Mouse (Mus musculus) liver, embryonic 16.5 days (tissue): ENCODE data around the gene Arhgef17. TPM values are rescaled to one million over a fixed set of nuclear protein-coding genes. Genes with fewer than 3 reads are reported as not detected.

Experiments used
- ATAC-seq: fragments of 200-750 bp; cut with Nextera tagmentation; 2 replicates; pipeline ENCODE4 v1.8.0; 2017; ENCODE audit warnings: low read depth, mild to moderate bottlenecking, moderate number of reproducible peaks, moderate library complexity
- H3K27ac ChIP-seq: fragments of 300-500 bp; sonication (generic); 2 replicates; pipeline ENCODE4 v1.5.1; 2014; ENCODE audit warnings: mild to moderate bottlenecking, low read length
- H3K27me3 ChIP-seq: fragments of 300-500 bp; sonication (generic); 2 replicates; pipeline ENCODE4 v1.6.1; 2014; ENCODE audit warnings: low read depth, low read length, mixed read lengths; ENCODE audit not compliant: control insufficient read depth, insufficient read depth
- H3K36me3 ChIP-seq: fragments of 300-500 bp; sonication (generic); 2 replicates; pipeline ENCODE4 v1.6.1; 2014; ENCODE audit warnings: mild to moderate bottlenecking; ENCODE audit not compliant: control insufficient read depth, insufficient read depth
- H3K4me1 ChIP-seq: fragments of 300-500 bp; sonication (generic); 2 replicates; pipeline ENCODE4 v1.6.1; 2014; ENCODE audit warnings: low read depth, low read length, mixed read lengths; ENCODE audit not compliant: control insufficient read depth
- H3K4me2 ChIP-seq: fragments of 300-500 bp; sonication (generic); 2 replicates; pipeline ENCODE4 v1.6.1; 2014; ENCODE audit warnings: low read depth, low read length, mixed read lengths
- H3K4me3 ChIP-seq: fragments of 300-500 bp; sonication (generic); 2 replicates; pipeline ENCODE4 v1.5.1; 2014; ENCODE audit warnings: low read depth, mild to moderate bottlenecking, low read length
- H3K9ac ChIP-seq: fragments of 300-500 bp; sonication (generic); 2 replicates; pipeline ENCODE4 v1.6.1; 2014; ENCODE audit warnings: low read depth, low read length
- H3K9me3 ChIP-seq: fragments of 300-500 bp; sonication (generic); replicated peaks from 2 replicates; pipeline ENCODE4 v1.6.1; 2016; ENCODE audit warnings: low read length; ENCODE audit not compliant: control insufficient read depth
- WGBS: fragments of 180-500 bp; shearing (Covaris S2); extraction: QIAGEN DNeasy Blood & Tissue Kit; methylation state at CpG from one replicate; pipeline ENCODE4 v1.1.7; 2014; ENCODE audit not compliant: insufficient replicate concordance; 5-methylcytosine and 5-hydroxymethylcytosine counted together
- polyA plus RNA-seq: library from polyadenylated mRNA; unstranded; fragments of >200 nt; fragmentation: Nextera tagmentation; extraction: Ambion mirVana; gene quantifications from 2 replicates; pipeline ENCODE4 v1.2.1, GENCODE M21; 2015

Arhgef17 gene
- polyA plus RNA-seq, 1 experiment from 2014 or later = 0.87 TPM

DNA sequence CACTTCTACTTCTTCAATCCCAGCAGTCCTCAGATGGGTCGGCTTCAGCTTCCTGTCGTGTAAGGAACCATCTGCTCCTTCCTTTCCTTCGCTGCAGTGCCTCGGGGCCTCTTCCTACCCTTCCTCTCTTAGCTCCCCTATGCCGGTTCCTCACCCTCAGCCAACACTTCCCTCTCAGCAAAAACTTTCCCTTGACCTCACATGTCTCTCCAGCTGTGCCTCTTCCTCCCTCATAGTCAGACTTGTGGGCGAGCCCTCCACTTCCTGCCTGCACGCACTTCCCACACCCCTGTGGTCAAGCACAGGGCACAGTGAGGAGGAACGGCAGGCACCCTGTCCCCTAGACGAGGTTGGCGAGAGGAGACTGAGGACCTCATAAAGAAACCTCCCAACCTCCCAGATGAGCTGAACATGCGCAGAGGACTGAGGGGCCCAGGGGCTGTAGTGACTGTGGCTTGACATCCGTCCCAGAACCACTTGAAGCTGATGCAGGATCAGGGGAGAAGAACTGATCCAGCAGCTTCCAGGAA, 18.6 kb upstream of the Arhgef17 start:
- Histone ChIP-seq H3K9me3 (no peaks in the 10 kb centered on the region), H3K27ac (peak overlapping the region; percentile 71), H3K27me3 (no peaks in the 10 kb centered on the region), H3K4me1 (peaks cover 20% of the 10 kb centered on the region), H3K4me2 (no peak overlapping the region), H3K36me3 (no peaks in the 10 kb centered on the region), H3K4me3 (no peak overlapping the region), H3K9ac (no peak overlapping the region)
- peak; percentile 76 for ATAC-seq
- WGBS = 16% methylated on average over 12 of the region's 12 CpGs

DNA sequence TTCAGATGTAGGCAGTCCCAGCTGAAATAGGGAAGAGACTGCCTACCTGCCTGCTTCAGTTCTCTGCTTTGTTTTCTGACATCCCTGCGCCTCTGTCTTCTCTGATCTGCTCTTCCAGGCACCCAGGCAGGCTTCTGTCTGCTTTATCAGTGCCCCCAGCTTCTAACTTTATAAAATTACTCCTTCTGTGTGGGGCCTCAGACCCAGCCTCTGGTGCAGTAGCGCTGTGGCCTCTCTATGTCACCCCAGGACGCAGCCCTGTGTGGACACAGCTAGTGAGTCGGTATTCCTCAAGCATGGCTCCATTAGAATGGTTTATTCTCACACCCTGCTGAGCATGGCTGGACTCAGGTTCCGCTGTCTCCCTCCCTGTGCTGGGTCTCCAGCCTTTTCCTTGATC, 18.1 kb upstream of the Arhgef17 start:
- peaks cover 20% of the 10 kb centered on the region for H3K4me1 ChIP-seq
- WGBS = 19% methylated on average over 5 of the region's 5 CpGs
- no peak for ATAC-seq
- no peak overlapping the region for H3K4me2 ChIP-seq
- H3K27me3 ChIP-seq = no peaks in the 10 kb centered on the region
- no peak overlapping the region for H3K9ac ChIP-seq
- no peaks in the 10 kb centered on the region for H3K9me3 ChIP-seq
- no peak overlapping the region for H3K4me3 ChIP-seq
- H3K27ac ChIP-seq = peak overlapping the region; percentile 71
- H3K36me3 ChIP-seq = no peaks in the 10 kb centered on the region

DNA sequence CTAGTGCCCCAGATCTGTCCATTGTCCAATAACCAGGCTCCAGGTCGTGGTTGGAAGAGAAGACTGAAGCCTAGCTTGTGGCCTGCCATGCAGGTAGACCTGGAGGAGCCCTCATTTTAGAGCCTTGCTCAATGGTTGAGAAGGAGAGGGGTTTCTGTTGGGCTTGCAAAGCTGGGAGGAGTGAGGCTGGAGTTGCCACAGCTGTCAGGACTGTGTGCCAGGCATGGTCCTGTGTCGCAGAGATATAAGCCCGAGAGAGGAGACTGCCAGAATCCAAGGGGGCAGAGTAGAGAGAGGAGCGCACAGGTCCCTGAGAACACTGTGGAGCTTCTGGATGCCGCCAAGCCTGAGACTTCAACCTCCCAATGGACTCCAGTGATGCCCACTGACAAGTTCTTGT, 12.8 kb upstream of the Arhgef17 start:
- WGBS = 63% methylated on average over 5 of the region's 5 CpGs

DNA sequence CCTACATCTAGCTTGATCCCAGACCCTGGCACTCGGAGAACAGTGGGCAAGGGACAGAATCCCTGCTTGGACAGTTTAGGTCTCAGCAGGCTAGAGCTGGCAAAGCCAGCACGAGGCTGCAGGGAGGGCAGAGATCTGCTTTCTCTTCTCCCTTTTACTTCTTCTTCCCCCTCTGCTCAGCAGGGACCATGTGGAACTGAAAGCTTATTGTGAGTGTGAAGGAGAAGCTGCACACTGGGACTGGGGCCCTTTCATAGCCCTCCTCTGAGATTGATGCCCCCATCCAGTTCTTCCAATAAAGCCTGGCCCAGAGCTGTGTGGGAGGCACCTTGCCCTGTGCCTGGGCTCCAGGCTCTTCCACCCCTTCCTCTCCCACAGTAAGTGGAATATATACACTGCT, 12.4 kb upstream of the Arhgef17 start:
- 47% methylated on average over 2 of the region's 2 CpGs for WGBS
- H3K4me2 ChIP-seq = no peak overlapping the region
- no peak overlapping the region for H3K9ac ChIP-seq
- H3K4me1 ChIP-seq = no peaks in the 10 kb centered on the region
- 0 out of 2 replicates have a peak overlapping the region, but pooled peaks have one; percentile 43 for H3K27ac ChIP-seq
- H3K9me3 ChIP-seq = no peaks in the 10 kb centered on the region
- ATAC-seq = no peak
- H3K36me3 ChIP-seq = no peaks in the 10 kb centered on the region
- no peak overlapping the region for H3K4me3 ChIP-seq
- H3K27me3 ChIP-seq = no peaks in the 10 kb centered on the region

More for the DNA sequence above, 12.8 kb upstream of the Arhgef17 start:
- Histone ChIP-seq H3K36me3 (no peaks in the 10 kb centered on the region), H3K27me3 (no peaks in the 10 kb centered on the region), H3K4me2 (no peak overlapping the region), H3K9me3 (no peaks in the 10 kb centered on the region), H3K4me1 (peaks cover 4% of the 10 kb centered on the region), H3K27ac (no peak overlapping the region), H3K4me3 (no peak overlapping the region), H3K9ac (no peak overlapping the region)
- ATAC-seq = no peak

DNA sequence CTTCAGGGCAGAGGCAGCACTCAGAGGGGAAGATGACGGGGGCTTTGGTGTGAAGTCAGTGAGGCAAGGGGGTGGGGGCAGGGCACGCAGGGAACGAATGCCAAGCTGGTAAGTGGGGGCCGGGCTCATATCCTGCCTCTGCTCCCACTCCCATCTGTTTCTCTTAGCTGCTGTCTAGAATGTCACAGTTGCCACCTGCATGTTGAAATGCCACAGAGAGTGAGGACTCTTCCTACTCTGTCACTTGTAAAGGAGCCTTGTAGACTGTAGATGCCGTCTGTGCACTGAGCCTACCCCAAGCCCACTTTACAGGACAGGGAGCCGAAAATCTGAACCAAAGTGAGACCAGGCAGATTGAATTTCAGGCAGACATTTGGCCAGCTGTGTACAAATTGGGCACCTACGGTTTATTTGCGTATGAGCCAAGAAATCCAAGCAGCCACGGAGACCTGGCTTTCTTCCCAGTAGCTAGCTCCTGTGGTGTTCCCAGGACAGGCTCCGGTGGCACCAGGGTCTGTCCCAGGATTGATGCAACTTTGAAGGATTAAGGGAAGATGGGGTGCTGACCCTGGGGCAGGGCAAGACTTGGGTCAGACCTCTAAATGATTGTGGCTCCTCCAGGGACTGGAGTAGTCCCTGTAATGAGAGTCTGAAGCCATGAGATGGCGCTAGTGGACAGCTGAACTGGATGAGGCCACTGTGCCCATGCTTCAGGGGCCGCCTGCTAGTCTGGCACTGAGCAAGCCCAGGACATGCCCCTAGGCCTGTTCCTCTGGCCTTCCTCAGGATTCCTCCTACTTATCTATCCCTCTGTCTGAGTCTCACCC, 11.1 kb upstream of the Arhgef17 start:
- WGBS = 49% methylated on average over 12 of the region's 12 CpGs
- ATAC-seq = no peak
- H3K36me3 ChIP-seq = no peaks in the 10 kb centered on the region
- H3K4me3 ChIP-seq = no peak overlapping the region
- H3K4me2 ChIP-seq = no peak overlapping the region
- no peaks in the 10 kb centered on the region for H3K4me1 ChIP-seq
- H3K27me3 ChIP-seq = no peaks in the 10 kb centered on the region
- H3K9me3 ChIP-seq = no peaks in the 10 kb centered on the region
- H3K27ac ChIP-seq = no peak overlapping the region
- no peak overlapping the region for H3K9ac ChIP-seq

DNA sequence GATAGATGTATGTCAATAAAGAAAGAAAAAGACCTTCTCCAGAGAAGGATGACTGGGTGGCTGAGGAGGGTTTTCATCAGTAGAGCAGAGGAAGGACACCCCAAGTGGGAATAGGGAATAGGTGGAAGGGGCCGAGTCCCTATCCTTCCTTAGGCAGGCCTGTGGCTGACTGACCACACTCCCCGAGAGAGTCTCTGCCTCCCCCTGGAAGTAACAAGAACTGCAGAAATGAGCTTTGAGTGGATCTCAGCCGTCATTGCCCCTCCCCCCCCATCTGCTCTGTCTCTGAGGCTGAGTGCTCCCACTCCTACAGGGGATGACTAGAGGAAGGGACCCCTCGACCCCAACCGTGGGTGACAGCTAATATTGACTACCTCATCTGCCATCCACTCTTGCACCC, 9.3 kb upstream of the Arhgef17 start:
- ATAC-seq = no peak
- 20% methylated on average over 5 of the region's 5 CpGs for WGBS
- no peaks in the 10 kb centered on the region for H3K27me3 ChIP-seq
- no peak overlapping the region for H3K9ac ChIP-seq
- no peaks in the 10 kb centered on the region for H3K36me3 ChIP-seq
- H3K9me3 ChIP-seq = no peaks in the 10 kb centered on the region
- no peak overlapping the region for H3K4me3 ChIP-seq
- no peak overlapping the region for H3K27ac ChIP-seq
- no peaks in the 10 kb centered on the region for H3K4me1 ChIP-seq
- H3K4me2 ChIP-seq = no peak overlapping the region

DNA sequence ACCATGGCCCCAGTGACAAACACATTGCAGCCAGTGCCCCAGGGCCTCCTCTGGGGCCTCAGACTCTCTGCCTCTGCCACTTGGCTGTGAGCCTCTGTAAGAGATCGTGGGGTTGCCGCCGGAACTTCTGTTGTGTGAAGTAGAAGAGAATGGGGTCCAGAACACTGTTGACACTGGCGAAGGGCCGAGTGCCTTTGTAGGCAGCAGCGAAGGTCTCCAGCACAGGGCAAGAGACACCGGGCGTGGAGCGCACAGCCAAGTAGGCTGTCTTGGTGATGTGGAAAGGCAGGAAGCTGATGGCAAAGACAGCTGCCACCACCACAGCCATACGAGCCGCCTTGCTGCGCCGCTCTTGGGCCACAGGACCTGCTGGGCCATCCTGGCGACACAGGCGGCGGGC, 6.2 kb upstream of the Arhgef17 start:
- Histone ChIP-seq H3K27me3 (no peaks in the 10 kb centered on the region), H3K9me3 (no peaks in the 10 kb centered on the region), H3K4me1 (no peaks in the 10 kb centered on the region), H3K27ac (no peak overlapping the region), H3K9ac (no peak overlapping the region), H3K36me3 (no peaks in the 10 kb centered on the region), H3K4me3 (no peak overlapping the region), H3K4me2 (no peak overlapping the region)
- no peak for ATAC-seq
- 80% methylated on average over 16 of the region's 16 CpGs for WGBS

DNA sequence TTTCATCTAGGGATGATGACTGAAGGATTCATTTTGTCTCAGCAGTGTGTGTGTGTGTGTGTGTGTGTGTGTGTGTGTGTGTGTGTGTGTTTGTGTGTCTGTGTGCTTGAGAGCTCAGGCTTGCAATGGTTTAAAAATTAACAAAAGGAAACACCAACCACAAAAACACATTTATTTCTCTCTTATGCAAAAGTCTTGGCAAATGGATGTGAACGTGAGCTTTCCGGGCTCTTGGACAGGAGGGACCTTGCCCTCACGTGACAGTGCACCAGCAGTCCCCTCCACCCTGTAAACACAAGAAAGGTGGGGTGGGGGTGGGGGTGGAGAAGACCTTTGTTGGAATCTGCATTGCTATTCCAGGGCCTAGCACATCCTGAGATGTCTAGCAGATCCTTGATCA, 5.6 kb upstream of the Arhgef17 start:
- Histone ChIP-seq H3K9ac (no peak overlapping the region), H3K4me3 (no peak overlapping the region), H3K27me3 (peaks cover 5% of the 10 kb centered on the region), H3K4me1 (no peaks in the 10 kb centered on the region; the same call in 1 of the 2 replicates), H3K27ac (no peak overlapping the region), H3K9me3 (no peaks in the 10 kb centered on the region), H3K36me3 (no peaks in the 10 kb centered on the region), H3K4me2 (no peak overlapping the region)
- 46% methylated on average over 3 of the region's 3 CpGs for WGBS
- no peak for ATAC-seq

DNA sequence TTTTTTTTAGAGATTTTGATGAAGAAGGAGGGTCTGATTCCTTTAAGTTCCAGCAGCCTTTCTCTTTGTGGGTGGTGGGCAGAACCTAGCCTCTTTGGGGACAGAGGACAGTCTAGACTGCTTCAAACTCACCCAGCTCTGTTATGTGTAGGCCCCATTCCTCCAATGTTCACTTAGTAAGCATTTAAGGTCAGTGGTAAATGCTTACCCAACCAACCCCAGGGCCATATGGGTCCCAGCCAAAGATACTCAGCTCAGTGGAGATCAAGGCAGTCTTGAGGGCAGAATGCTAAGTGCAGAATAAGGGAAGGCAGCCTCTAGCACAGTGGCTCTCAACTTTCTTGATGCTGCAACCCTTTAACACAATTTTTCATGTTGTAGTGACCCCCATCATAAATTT, 1.6 kb upstream of the Arhgef17 start:
- no peak for ATAC-seq
- Histone ChIP-seq H3K36me3 (no peaks in the 10 kb centered on the region), H3K4me3 (no peak overlapping the region), H3K27me3 (peaks cover 44% of the 10 kb centered on the region), H3K9me3 (no peaks in the 10 kb centered on the region), H3K4me2 (no peak overlapping the region), H3K9ac (no peak overlapping the region), H3K4me1 (peaks cover 6% of the 10 kb centered on the region; the same call in 1 of the 2 replicates), H3K27ac (no peak overlapping the region)
